Mouse (Mus musculus) granulocyte monocyte progenitor cell, adult 5-6 weeks (primary cell): Measurements from ENCODE around the gene Gmfb. TPM values are rescaled to one million over a fixed set of nuclear protein-coding genes. Genes with fewer than 3 reads are reported as not detected.
A peak's percentile ranks its signal among the peaks of the same experiment; 100 is the strongest.
"Not testable (repeated sequence)": the region's sequence is repeated elsewhere in the genome, so short reads cannot be mapped to it uniquely, and the experiment has no call there.

ENCODE experiments used
- ATAC-seq: replicated peaks from 2 replicates; pipeline ENCODE4 v1.8.0; 2016; ENCODE audit warnings: mild to moderate bottlenecking, moderate TSS enrichment, inconsistent platforms; ENCODE audit not compliant: poor library complexity, severe bottlenecking
- total RNA-seq, 2 experiments: library from RNA; stranded (forward) in 1 of 2; stranded (reverse) in 1 of 2; fragments of 200-712, 200-1000 nt in 1 of 2; fragments of >200 nt in 1 of 2; fragmentation: Nextera tagmentation in 1 of 2; gene quantifications; 2 replicates each; pipeline ENCODE4 v1.2.3; 2014 to 2017

The Gmfb gene
- total RNA-seq (2014; fragmentation: Nextera tagmentation) (56.9 and 63.9 TPM in 2 replicates), total RNA-seq (2017) (77.5 and 113 TPM in 2 replicates)

DNA sequence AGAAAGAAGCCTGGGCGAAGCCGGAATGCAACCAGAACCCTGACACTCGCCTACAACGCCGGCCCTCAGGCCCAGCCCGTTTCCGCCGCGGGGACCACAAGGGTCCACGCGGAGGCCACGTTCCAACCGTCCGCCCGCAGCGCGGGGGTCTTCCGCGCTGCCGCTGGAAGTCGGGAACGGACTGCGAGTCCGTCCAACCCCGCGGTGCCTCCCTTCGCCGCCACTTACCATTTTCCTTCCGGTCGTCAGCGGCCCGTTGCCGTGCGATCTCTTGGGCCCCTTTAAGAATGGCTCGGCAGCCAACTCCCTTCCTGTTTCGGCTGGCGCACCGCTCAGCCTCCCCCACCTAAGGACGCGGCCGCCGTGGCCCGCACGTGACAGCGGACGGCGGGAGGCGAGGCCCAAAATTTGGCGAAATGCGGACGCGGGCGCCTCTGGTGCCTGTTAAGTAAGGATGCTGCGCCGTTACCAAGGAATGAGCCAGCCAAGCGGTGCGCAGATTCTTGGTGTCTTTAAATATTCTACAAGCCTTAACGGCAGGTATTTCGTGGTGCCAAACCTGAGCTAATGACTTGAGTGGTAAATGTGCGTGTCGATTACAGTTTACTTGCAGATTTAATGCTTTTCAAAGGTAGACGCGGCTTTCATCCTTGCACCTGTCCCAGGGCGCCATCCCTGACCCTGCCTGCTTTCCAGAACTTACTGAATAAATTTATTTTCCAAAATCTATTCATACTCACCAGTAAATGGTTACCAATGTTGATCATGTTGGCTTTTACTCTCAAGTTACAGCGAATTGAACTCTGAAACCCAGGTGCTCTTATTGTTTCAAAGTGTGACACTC lies at the start of gene Gmfb:
Gmfb (minus strand) TSS at position 370 of the 844 bp plus-strand sequence.
- ATAC-seq: peak; percentile 96

DNA sequence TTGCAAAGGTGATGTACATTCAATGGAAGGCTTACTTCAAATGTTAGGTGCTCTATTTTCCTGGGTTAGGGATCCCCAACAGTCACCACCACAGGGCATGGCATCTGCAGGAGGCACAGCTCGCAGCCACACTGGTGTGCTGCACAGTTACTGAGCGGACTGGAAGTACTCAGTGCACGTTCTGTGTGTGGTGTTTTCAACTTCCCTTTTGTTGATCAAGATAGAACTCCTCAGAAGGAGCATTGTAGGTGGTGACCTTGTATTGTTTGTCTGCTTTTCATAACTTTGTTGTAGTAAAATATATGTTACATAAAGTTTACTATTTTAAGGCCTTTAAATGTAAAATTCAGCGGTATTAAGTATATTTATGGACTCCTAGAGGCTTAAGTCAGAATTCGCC lies 40.9 kb upstream of the Gmfb start:
- no peak for ATAC-seq

DNA sequence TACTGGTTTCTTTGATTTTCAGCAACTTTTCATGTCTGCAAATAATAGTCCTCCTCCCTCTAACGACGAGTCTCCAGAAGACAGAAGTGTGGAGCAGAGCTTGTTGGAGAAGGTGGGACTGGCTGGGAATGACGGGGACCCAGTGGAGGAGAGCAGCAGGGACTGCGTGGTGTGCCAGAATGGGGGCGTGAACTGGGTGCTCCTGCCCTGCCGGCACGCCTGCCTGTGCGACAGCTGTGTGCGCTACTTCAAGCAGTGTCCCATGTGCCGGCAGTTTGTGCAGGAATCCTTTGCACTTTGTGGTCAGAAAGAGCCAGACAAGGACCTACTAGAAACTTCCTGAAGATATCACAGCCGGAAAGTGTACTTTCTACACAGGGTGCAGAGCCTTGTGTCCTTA lies 31.6 kb upstream of the Gmfb start:
- ATAC-seq: no peak

DNA sequence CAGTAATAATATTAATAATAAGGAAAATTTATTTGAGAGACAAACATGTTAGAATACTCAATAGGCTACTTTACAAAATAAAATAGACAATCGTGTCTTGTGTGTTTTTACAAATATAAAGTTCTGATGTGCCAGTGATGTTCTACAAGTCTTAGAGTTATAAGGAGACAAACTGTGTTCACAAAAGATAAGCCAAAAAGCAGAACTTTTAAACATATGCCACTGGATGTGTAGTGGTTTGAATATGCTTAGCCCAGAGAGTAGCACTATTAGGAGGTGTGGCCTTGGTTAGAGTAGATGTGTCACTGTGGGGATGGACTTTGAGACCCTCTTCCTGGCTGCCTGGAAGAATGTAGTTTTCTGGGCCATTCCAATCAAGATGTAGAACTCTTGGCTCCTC lies 27.7 kb upstream of the Gmfb start:
- no peak for ATAC-seq

DNA sequence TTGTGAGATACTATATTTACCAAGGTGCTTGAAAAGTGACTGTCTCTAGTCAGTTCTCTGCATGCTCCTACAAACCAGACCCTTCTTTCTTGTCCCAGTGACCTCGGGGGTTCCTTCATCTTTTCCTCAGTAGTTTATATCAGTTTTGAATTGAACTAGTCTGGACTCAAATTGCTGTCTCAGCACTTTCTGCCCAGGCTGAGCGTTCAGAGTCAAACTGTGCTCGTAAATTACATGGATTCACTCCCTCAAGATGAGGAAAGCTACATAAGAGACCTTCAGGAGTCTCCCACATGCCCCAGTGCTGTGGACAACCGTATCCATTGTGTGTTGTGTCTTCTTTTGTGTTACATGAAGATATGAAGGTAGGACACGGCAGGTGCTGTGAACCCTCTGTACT lies 26.7 kb upstream of the Gmfb start:
- ATAC-seq: no peak

DNA sequence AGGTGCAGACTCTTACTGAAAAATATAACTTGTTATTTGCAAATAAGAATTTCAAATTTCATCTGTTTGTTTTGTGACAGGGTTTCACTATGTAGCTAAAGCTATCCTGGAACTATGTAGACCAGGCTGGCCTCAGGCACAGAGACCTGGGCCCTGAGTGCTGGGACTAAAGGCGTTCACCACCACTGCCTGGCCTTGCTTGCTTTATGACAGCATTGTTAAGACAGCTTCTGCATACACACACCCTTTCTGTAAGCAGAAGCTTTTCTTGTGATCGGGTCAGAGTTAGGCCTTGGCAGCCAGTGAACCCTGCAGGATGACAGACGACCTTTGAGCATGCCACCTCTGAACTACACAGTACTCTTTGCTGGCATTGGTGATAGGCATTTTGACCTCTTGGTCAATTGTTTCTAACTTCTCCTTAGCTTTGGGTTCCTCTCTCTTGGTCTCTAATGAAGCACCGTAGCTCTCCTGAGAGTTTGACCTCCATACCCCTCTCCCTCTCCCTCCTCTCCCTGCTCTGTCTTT lies 26.1 kb upstream of the Gmfb start:
- no peak for ATAC-seq

DNA sequence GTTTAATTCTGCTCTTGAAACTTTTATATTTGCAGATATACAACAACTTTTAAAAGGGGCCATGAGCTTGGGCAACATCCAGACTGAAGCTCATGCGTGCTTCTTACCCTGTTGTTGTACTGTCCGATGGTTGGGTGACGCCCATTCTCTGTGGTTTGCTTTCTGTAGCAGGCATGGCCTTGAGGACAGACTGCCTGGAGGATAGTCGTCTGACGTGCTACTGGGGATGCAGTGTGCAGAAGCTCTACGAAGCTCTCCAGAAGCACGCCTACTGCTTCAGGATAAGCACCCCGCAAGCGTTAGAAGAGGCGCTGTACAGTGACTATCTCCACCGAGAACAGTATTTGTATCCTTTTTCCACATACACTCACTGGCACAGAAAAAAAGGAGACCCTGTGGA lies 23.7 kb upstream of the Gmfb start:
- no peak for ATAC-seq

DNA sequence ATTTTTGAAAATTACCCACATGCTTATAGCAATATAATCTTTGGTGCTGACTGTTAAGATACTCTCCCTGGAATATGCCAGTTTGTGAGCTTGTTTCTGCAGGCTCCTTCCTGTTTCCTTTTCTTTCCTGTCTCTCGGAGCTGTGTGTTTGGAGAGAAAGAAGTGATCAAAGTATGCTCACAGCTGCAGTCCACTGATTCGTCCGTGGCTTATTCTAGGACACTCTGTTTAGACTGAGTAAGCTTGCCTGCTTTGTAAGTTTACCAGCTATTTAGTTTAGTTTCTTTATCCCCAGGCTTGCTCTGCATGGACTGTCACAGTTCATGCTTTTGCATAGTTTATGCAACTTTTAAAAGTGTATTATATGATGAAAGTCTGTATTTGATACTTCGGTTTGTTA lies 17.3 kb upstream of the Gmfb start:
- no peak for ATAC-seq

DNA sequence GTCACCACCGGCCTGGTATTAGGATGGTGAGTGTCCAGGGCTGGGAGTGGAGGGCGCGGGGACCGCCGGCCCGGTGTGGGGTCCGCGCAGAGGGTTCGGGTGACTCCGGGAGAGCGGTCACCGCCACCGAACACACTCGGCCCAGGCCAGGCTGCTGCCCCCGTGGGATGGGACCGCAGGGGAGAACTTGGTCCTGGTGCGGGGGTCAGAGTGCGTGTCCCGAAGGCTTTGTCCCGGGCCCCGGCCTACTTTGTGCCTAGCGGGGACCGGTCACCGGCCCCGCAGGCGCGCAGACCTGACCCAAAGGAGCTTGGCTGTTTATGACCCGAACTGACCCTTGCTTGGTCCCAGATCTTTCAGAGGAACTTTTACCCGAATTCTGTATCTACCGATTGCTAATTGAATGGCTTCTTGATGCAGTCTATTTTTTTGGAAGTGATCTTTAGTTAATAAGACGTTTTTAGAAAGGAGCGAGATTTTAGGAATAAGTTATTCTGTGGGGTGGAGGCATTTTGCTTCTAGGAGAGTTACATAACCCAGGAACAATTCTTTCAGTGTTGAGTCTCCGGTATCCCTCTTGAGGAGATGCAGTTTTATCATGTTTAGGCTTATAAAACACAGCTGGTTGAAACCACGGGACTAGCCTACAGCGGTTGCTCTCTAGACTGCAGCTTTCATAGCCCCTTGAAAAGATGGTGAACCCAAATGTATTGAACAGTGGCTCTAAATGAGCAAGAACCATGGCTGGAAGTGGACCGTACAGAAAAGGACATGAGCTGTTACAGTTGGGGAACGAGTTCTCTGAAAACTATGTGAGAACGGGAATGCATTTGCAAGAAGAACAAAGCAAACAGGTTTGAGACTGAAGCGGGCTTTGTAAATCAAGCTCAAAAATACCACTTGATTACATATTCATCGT lies 10.6 kb upstream of the Gmfb start:
- no peak for ATAC-seq

DNA sequence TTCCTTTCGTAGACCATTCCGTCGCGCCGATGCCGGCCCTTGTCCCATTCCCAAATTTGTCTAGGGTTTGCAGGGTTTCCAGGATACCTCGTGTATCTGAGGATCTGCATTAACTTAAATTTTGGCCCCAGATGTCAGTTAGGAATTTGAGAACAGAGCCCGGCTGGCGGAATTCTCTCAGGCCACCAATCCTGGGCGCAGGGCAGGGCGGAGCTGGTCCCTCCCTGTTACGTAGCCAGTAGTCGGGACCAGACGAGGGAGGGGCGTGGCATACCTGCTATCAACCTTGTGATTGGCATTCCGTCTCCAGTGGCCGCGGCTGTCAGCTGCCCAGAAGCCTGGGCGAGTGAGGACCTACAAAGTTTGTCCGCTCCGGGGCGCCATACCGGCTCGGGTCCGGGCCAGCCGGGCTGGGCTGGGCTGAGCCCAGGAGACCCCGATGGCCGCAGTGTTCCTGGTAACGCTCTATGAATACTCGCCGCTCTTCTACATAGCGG lies 9.8 kb upstream of the Gmfb start, which contains the start of gene Cgrrf1:
Cgrrf1 (plus strand) TSS at position 289 of the 497 bp plus-strand sequence.
- peak; percentile 99 for ATAC-seq

DNA sequence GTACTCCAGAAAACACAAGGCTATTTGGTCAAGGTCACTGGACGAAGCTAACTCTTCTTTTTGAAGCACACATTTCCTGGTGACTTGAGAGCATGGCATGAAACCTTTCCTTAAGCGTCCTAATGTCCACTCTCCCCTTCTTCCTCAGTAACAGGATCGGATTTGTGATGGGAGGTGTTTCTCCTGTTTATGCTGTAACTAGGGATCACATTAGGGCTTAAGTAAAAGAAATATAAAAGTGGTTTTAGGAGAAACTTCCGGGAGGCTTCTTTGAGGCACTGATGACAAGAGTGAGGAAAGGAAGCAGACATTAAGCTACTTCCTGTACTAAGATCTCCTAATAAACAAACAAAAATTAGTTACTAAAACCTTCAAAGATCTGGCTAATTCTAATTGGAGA lies 9.3 kb upstream of the Gmfb start:
- ATAC-seq: peak; percentile 14; the same call in 1 of the 2 replicates

DNA sequence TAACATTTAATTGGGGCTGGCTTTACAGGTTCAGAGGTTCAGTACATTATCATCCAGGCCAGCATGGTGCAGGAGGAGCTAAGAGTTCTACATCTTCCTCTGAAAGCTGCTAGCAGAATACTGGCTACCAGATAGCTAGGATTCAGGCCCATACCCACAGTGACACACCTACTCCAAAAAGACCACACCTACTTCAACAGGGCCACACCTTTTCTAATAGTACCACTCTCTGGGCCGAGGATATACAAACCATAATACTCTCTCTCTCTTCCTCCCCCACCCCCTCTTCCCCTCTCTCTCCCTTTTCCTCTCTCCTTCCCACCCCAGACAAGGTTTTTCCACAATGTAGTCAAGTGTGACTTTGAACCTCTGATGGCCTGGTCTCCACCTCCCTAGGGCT lies 5.4 kb upstream of the Gmfb start:
- no peak for ATAC-seq

DNA sequence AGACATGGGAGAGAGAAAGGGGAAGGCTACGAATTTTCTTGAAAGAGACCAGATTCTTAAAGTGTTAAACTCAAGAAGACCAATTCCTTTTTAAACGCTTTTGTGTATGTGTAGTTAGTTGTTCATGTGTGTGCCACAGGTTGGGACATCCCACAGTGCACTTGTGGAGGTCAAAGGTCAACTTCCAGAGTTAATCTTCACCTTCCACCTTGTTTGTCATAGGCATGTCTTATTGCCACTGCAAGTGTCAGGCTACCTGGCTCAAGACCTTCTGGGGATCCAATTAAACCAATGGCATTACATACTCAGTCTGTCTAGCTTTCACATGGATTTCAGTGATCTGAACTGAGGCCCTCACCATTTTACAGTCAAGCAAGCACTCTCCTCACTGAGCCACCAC lies 2.0 kb upstream of the Gmfb start:
- no peak for ATAC-seq

DNA sequence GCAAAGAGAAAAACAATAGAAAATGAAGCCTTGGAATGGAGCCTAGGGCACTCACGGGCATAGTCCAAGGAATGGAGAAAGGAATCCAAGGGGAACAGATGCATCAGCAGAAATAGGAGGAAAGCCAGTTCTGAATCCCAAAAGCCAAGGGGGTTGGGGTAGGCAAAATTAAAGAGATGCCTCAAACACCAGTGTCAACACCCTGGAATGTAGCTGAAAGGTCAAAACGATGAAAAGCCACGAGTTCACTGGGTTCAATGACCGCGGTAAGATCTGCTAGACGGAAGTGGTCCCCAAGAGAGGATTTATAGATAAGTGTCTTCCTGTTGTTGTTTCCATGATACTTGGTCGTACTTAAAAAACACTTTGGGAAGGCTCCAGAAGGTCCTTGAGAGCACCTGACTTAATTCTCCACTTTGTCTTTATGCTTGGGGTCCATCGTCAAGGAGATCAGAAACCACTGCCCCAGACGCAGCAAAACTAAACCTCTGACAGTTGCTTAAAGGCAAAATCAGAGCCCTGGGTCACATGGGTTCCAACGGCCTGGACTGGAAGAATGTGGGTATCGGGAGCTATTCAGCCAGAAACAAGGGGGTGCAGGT lies 670 bp downstream of the Gmfb start:
- ATAC-seq: peak; percentile 42

DNA sequence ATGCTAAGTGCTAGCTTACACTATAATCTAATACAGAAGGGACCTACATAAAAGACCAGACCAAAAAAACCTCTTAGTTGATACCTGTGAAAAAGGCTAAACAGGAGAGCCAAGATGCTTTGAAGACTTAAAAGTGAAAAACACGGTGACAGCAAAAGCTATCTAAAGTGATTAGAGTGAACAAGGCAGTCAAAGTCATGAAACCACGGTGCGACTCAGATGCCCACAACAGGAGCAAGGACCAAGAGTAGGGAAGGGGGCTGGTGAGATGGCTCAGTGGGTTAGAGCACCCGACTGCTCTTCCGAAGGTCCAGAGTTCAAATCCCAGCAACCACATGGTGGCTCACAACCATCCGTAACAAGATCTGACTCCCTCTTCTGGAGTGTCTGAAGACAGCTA lies 2.1 kb downstream of the Gmfb start:
- ATAC-seq: not testable (repeated sequence)

DNA sequence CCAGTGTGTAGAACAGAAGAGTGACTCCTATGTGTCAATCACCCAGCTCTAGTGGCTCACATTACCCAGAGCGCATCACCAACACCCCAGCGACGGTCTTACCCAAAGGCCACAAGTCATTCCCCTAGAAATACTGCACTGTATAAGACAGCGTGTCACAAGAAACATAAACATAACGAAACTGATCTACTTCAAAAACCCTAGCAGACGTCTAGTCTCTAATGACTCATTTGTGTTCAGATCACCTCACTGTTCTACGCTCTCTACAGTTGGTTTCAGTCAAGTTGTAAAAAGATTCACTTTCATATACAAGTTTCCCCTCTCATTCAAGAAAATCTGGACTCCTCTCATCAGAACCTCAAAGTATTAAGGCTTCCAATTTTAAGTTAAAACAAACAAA lies 3.3 kb downstream of the Gmfb start:
- no peak for ATAC-seq

DNA sequence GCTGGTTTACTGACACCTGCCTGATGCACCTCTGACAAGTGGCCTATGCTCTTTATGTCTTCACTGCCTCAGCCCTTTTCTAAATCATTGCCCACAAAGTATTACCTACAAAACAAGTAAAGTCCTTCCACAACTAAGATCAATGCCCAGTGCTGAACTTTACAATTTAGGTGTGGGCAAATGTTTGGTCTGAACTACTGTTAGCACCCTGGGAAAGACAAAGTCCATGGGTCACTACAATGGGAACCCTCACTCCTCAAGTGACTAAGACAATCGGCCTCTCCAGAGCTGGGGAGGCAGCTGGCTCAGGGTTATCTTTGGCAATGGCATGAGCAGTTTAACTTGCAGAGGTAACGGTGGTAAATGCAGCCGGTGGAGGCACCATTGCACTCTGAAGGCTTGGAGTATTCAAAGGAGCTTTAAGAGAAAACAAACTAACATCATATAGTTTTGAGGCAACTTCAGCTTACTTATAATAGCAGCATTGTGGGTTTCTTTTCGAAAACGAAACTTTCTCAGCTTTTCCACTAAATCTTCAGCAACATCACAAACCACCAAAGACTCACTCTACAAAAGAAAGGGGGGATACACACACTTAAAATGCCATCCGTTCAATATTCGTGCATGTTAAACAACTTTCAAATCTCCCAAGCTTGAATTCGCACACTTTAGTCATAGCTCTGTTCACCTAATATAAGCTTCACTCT lies 5.0 kb downstream of the Gmfb start:
- ATAC-seq: no peak

DNA sequence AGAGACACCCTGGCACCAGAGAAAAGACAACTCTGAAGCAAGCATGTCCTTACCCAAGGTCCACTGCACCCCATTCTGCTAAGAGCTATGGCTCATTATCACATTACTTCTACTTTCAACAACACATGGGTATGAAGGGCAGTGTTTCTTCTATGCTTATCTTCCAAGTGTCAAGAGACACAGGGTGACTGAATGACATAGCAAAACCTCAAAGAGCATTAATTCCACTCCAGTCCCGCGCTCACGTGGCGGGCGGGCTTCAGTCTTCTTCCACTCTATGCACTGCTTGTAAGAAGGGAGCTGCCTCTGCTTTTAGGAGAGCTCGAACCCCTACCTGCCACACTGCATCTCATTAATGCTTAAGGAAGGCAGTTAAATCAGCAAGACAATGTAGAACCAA lies 6.4 kb downstream of the Gmfb start:
- ATAC-seq: no peak

DNA sequence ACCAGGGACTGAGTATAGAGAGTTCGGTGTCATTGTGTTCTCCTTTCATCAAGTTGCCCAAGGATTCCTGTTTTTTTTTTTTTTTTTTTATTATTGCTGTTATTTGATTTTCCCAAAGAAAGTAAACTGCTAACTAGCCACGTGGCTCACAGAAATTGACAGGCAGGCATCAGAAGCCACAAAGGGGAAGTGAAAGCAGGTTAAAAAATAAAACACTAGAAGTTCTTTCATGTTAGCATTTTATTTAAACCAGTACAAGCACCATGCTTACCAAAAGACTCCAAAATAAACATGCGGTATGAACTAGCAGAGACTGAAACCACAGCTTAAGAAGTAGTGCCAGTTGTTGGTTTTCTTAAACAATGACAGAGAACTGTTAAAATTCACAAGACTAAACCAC lies 14.1 kb downstream of the Gmfb start:
- peak; percentile 88 for ATAC-seq

DNA sequence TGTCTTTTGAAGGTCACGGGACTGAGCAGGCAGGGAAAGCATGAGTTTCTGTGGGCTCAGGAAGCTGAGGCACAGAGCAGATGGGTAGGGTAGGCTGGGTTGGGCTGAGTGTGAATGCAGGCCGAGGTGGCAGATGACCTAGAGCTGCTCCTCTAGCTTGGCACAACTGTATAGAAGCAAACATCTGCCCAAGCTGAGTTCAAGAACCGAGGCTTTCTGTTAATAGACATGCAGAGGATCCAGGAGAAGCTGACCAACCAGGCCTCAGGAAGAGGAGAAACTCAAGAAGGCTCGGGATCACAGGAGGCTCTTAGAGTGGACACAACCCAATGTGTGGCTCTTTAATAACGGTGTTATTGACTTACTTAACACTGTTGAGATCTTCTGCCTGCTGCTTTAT lies 15.9 kb downstream of the Gmfb start:
- ATAC-seq: no peak
